Mouse (Mus musculus) embryo, embryonic 10.5 days (tissue): ENCODE results near the gene Gstm5.
A peak's percentile ranks its signal among the peaks of the same experiment; 100 is the strongest.

Experiments
- DNase-seq: peaks from one replicate; pipeline ENCODE4 v3.0.0-alpha.2; 2015; ENCODE audit warnings: low spot score

Gstm5 gene

GRCm38 (mm10) chr3:107932128-107932527, 36.5 kb downstream of the Gstm5 start:
- no peak for DNase-seq

GRCm38 (mm10) chr3:107935268-107935667, 39.6 kb downstream of the Gstm5 start:
- DNase-seq = no peak

GRCm38 (mm10) chr3:107935888-107936287, 40.3 kb downstream of the Gstm5 start:
- no peak for DNase-seq

- peak; percentile 73 for DNase-seq
These were observed 43.8 kb downstream of the Gstm5 start for GRCm38 (mm10) chr3:107939403-107939802.

GRCm38 (mm10) chr3:107939830-107940229, 44.2 kb downstream of the Gstm5 start:
- no peak for DNase-seq

GRCm38 (mm10) chr3:107940524-107940923, 44.9 kb downstream of the Gstm5 start:
- no peak for DNase-seq

- DNase-seq = no peak
These were observed 45.6 kb downstream of the Gstm5 start for GRCm38 (mm10) chr3:107941261-107941660.

GRCm38 (mm10) chr3:107943239-107943990, 47.8 kb downstream of the Gstm5 start, which contains the start of gene Gstm6:
TSS of gene Gstm6 (minus strand) at chr3:107943749.
- DNase-seq = peak; percentile 78

GRCm38 (mm10) chr3:107945729-107946128, 50.1 kb downstream of the Gstm5 start:
- DNase-seq = no peak
